Mouse (Mus musculus) limb, embryonic 14.5 days (tissue): ENCODE data around the gene Kpna2. TPM values are rescaled to one million over a fixed set of nuclear protein-coding genes. Genes with fewer than 3 reads are reported as not detected.
"Not testable (repeated sequence)": the region's sequence is repeated elsewhere in the genome, so short reads cannot be mapped to it uniquely, and the experiment has no call there.

Source experiments
- ATAC-seq: fragments of 200-750 bp; cut with Nextera tagmentation; 2 replicates; pipeline ENCODE4 v1.8.0; 2017; ENCODE audit warnings: low read depth, moderate number of reproducible peaks, moderate TSS enrichment; ENCODE audit not compliant: low FRiP score
- DNase-seq: peaks from one replicate; pipeline ENCODE4 v3.0.0-alpha.2; 2015; ENCODE audit warnings: low spot score
- H3K27ac ChIP-seq: fragments of 300-500 bp; sonication (generic); replicated peaks from 2 replicates; pipeline ENCODE4 v1.5.1; 2014; ENCODE audit warnings: low read depth, mild to moderate bottlenecking, low read length, moderate library complexity, mixed read lengths
- H3K27me3 ChIP-seq: fragments of 300-500 bp; sonication (generic); 2 replicates; pipeline ENCODE4 v1.6.1; 2014; ENCODE audit warnings: low read length, mixed read lengths; ENCODE audit not compliant: control insufficient read depth, insufficient read depth
- H3K36me3 ChIP-seq: fragments of 300-500 bp; sonication (generic); 2 replicates; pipeline ENCODE4 v1.6.1; 2014; ENCODE audit warnings: mild to moderate bottlenecking, low read length, moderate library complexity, mixed read lengths; ENCODE audit not compliant: control insufficient read depth, insufficient read depth
- H3K4me1 ChIP-seq: fragments of 300-500 bp; sonication (generic); 2 replicates; pipeline ENCODE4 v1.6.1; 2014; ENCODE audit warnings: antibody characterized with exemption, low read length, mixed read lengths; ENCODE audit not compliant: control insufficient read depth, insufficient read depth
- H3K4me2 ChIP-seq: fragments of 300-500 bp; sonication (generic); replicated peaks from 2 replicates; pipeline ENCODE4 v1.6.1; 2014; ENCODE audit warnings: low read depth, mild to moderate bottlenecking, low read length, moderate library complexity; ENCODE audit not compliant: severe bottlenecking
- H3K4me3 ChIP-seq: fragments of 300-500 bp; sonication (generic); replicated peaks from 2 replicates; pipeline ENCODE4 v1.5.1; 2014; ENCODE audit warnings: low read length
- H3K9ac ChIP-seq: fragments of 300-500 bp; sonication (generic); 2 replicates; pipeline ENCODE4 v1.6.1; 2014; ENCODE audit warnings: mild to moderate bottlenecking, low read depth, low read length, moderate library complexity; ENCODE audit not compliant: severe bottlenecking
- H3K9me3 ChIP-seq: fragments of 300-500 bp; sonication (generic); 2 replicates; pipeline ENCODE4 v1.6.1; 2016; ENCODE audit warnings: low read length; ENCODE audit not compliant: control insufficient read depth
- POLR2A ChIP-seq: fragments of 200-500 bp; IDR thresholded peaks from 2 replicates; pipeline ENCODE4 v1.8.0; 2012; ENCODE audit warnings: inconsistent platforms, mild to moderate bottlenecking, moderate library complexity, borderline replicate concordance; ENCODE audit not compliant: insufficient read depth, insufficient read length; ENCODE audit errors: extremely low read depth
- WGBS: fragments of 180-500 bp; shearing (Covaris S2); extraction: QIAGEN DNeasy Blood & Tissue Kit; methylation state at CpG from one replicate; pipeline ENCODE4 v1.1.7; 2014; 5-methylcytosine and 5-hydroxymethylcytosine counted together
- polyA plus RNA-seq, 2 experiments: library from polyadenylated mRNA; depleted of rRNA in 1 of 2; stranded (reverse) in 1 of 2; unstranded in 1 of 2; fragments of >200 nt; fragmentation: Nextera tagmentation in 1 of 2; extraction: Ambion mirVana in 1 of 2; gene quantifications; 2 replicates each; pipeline versions ENCODE4 v1.2.1 to v1.2.3; 2012 to 2014

Gene Kpna2
- polyA plus RNA-seq, 2 experiments = 224 to 291 TPM

DNA sequence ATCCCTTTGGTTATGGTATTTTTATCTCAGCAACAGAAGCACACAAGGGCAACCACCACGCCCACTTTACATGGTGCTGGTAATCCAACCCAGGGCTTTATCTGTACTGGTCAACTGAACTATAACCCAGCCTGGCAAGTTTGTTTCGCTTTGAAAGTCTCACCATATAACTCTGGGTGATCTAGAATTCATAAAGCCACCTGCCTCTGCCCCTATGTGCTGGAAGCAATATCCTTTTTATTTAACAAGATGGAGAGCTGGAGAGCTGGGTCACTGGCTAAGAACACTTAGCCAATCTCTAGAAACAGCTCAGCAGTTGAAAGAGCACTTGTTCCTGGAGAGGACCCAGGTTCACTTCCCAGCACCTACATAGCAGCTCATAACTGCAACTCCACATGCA lies 12.0 kb downstream of the Kpna2 start:
- Histone ChIP-seq H3K9ac (no peak overlapping the region), H3K4me2 (no peak overlapping the region), H3K4me1 (no peaks in the 10 kb centered on the region), H3K27me3 (no peaks in the 10 kb centered on the region), H3K9me3 (no peaks in the 10 kb centered on the region), H3K27ac (no peak overlapping the region), H3K4me3 (no peak overlapping the region), H3K36me3 (peaks cover 50% of the 10 kb centered on the region)
- TF ChIP-seq POLR2A = no peak
- DNase-seq (no peak), ATAC-seq (no peak)
- WGBS = 88% methylated on average over 2 of the region's 2 CpGs

GRCm38 (mm10) chr11:106985979-106986604 lies 13.2 kb downstream of the Kpna2 start:
- not testable (repeated sequence) for H3K9ac ChIP-seq, H3K27ac ChIP-seq, H3K4me2 ChIP-seq, H3K9me3 ChIP-seq, H3K4me1 ChIP-seq, H3K27me3 ChIP-seq, DNase-seq, H3K4me3 ChIP-seq, ATAC-seq
- WGBS = 81% methylated on average over 8 of the region's 9 CpGs
- peaks cover 40% of the 10 kb centered on the region for H3K36me3 ChIP-seq

- ATAC-seq (no peak), DNase-seq (no peak)
- Histone ChIP-seq H3K27me3 (no peaks in the 10 kb centered on the region), H3K9me3 (no peaks in the 10 kb centered on the region), H3K4me3 (no peak overlapping the region), H3K27ac (no peak overlapping the region), H3K9ac (no peak overlapping the region), H3K4me1 (no peaks in the 10 kb centered on the region), H3K36me3 (peaks cover 6% of the 10 kb centered on the region), H3K4me2 (no peak overlapping the region)
- 45% methylated on average over 5 of the region's 5 CpGs for WGBS
- no peak for TF ChIP-seq POLR2A
Measured at GRCm38 (mm10) chr11:106982351-106982750, 17.0 kb downstream of the Kpna2 start.

DNA sequence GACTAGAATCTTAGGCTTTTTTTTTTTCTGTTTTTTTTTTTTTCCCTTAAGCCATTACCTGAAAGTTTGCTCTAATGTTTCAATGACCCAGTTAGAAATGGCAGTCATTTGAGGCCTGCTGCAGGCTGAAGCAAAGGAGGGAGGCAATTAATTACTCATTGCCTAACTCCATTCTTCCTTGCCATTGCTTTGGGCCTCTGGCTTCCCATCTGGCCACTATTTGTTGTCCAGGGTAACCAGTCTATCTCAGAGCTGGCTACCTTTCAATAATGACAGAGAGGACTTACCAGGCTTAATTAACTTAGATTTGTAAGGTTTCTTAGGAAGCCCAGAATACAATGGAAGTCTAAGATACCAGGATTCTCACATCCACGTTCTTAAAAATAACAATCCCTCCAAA lies 17.6 kb downstream of the Kpna2 start:
- peaks cover under 1% of the 10 kb centered on the region; the same call in 1 of the 2 replicates for H3K36me3 ChIP-seq
- H3K27ac ChIP-seq = no peak overlapping the region
- no peaks in the 10 kb centered on the region for H3K27me3 ChIP-seq
- no peak for ATAC-seq
- no peaks in the 10 kb centered on the region for H3K9me3 ChIP-seq
- WGBS = 73% methylated on average over 1 of the region's 1 CpGs
- no peak for TF ChIP-seq POLR2A
- no peak overlapping the region for H3K4me3 ChIP-seq
- H3K9ac ChIP-seq = no peak overlapping the region
- no peak for DNase-seq
- H3K4me1 ChIP-seq = no peaks in the 10 kb centered on the region
- no peak overlapping the region for H3K4me2 ChIP-seq

DNA sequence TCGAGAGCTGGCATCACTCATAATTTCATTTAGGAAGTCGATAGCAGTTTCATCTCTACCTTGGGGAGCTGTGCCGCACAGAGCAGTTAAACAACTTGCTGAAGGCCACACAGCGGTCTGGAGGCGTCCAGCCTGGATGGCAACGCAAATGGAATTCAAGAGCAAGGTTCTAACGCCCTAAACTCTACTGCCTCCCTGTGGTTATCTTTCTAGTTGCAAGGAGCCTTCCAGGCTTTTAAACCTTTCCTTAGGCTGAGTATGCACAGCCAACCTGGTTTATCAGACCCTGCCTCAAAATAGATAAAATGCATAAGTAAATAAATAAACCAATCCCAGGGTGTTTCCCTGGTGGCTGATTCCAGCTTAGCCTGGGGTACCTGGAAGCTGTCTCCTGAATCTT lies 18.9 kb downstream of the Kpna2 start:
- Histone ChIP-seq H3K9ac (no peak overlapping the region), H3K4me1 (no peaks in the 10 kb centered on the region), H3K36me3 (no peaks in the 10 kb centered on the region), H3K27ac (no peak overlapping the region), H3K4me3 (no peak overlapping the region), H3K27me3 (no peaks in the 10 kb centered on the region), H3K4me2 (no peak overlapping the region), H3K9me3 (no peaks in the 10 kb centered on the region)
- DNase-seq (peak; percentile 88), ATAC-seq (no peak; the same call in 1 of the 2 replicates)
- 30% methylated on average over 7 of the region's 7 CpGs for WGBS
- no peak for TF ChIP-seq POLR2A

- ATAC-seq (no peak), DNase-seq (no peak)
- Histone ChIP-seq H3K9me3 (no peaks in the 10 kb centered on the region), H3K4me3 (no peak overlapping the region), H3K4me1 (no peaks in the 10 kb centered on the region), H3K36me3 (no peaks in the 10 kb centered on the region), H3K4me2 (no peak overlapping the region), H3K27me3 (no peaks in the 10 kb centered on the region), H3K9ac (no peak overlapping the region), H3K27ac (no peak overlapping the region)
- 77% methylated on average over 8 of the region's 8 CpGs for WGBS
- no peak for TF ChIP-seq POLR2A
Measured at GRCm38 (mm10) chr11:106976194-106976593, 23.1 kb downstream of the Kpna2 start.
